Mouse (Mus musculus): ENCODE measurements around the gene Cnih3. TPM values are rescaled to one million over a fixed set of nuclear protein-coding genes. Genes with fewer than 3 reads are reported as not detected.

Gene Cnih3
- total RNA-seq, 2 experiments from 2014 or later, result 73.8 to 96.1 TPM

DNA sequence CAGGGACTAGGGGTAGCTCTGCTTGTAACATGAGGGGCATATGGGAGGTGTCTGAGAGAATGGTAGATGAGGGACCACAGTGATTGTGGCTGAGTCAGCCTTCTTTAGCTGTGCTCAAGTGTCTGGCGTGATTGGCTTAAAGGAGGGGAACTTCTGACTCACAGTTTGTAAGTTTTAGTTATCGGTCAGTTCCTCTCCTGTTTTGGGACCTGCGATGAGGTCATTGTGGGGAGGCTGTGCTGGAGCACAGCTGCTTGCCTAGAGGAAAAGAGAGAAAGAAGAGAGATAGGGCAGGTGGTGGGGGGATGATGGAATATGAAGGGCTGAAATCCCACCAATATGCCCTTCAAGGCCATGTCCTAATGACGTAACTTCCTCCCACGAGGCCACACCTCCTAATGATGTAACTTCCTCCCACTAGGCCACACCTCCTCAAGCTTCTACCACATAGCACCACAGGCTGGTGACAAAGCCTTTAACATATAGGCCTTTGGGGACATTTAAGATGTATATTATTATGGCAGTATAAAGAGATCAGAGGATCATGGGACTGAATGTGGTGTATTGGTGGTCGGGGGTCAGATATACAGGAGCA lies 42.9 kb downstream of the Cnih3 start:
- DNase-seq (ENCODE audit: low spot score in 2 of 2), result no peak

DNA sequence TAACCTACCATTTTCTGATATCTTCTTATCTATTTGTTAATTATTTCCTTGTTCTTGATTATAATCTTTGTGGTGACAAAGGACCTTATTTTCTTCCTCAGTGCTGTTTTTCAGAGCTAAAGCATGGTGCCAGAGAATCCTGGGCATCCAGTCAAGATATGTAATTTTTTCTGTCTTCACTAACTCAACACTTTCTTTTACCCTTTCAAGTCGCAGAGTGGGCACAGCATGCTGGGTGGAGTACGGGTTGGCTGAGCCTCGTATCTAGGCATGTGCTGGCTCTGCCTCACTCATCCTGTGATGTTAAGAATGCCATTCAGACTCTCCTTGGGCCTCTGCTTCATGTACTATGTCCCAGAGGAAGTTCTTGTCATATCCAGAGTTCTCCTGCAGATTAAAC lies 46.8 kb downstream of the Cnih3 start:
- DNase-seq (ENCODE audit: low spot score in 2 of 2), result peak in 1 of 2 experiments; percentile 12

DNA sequence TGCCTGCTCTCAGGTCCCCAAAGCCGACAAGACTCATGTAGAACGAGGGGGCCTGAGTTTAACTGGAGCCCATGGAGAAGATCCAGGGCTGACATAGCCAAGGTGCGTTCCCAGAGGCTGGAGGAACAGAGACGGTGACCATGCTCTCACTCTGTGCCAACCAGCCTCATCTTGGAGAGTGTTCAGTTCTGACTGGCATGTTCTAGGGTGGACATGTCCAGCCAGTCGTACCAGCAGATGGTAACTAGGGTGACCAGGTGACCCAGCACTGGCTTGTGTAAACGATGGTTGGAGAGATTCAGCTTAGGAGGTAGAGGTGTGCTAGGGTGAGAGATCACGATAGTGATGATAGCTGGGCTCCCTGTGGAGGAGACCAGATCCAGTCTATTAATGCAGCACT lies 50.6 kb downstream of the Cnih3 start:
- DNase-seq (ENCODE audit: low spot score in 2 of 2), result no peak

DNA sequence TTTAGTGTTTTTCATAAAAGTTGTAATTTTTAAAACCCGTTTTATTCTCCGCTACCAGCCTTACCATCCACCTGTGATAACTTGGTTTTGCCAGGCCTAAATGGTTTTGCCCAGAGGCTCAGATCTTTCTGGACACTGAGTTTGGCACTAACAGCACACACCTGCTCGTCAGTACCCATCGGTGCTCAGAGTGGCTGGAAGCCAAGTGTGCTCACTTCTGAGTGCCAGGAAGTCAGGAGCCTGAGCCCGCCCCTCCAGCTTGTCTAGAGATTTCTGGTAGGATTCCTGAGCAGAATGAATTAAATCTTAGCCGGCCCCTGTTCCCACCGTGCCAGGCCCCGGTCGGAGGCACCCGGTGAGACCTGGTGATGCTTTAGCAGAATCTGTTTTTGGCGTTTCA lies 54.9 kb downstream of the Cnih3 start:
- DNase-seq (ENCODE audit: low spot score in 2 of 2), result no peak

- DNase-seq (ENCODE audit: low spot score in 2 of 2), result no peak
Observed at GRCm38 (mm10) chr1:181408086-181408975, 55.9 kb downstream of the Cnih3 start.

- DNase-seq (ENCODE audit: low spot score in 2 of 2), result no peak
Observed at GRCm38 (mm10) chr1:181409693-181410092, 57.3 kb downstream of the Cnih3 start.

- no peak for DNase-seq (ENCODE audit: low spot score in 2 of 2)
Observed at GRCm38 (mm10) chr1:181410647-181411254, 58.3 kb downstream of the Cnih3 start.

DNA sequence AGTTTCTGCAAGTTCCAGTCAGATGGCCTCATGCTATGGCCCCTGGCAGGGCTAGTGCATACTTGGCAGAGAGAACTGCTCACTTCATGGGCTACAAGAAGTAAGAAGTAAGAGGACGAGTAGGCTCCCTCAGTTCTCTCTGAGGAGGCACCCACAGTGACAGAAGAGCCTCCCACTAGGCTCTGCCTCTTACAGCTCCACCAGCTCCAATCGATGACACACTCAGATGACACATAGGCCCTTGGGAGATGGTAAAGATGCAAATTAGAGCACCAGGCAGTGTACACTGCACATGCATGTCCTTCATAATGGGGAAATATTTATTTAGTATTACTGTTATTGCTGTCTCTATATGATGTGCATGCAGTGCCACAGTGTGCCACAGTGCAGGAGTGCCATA lies 62.6 kb downstream of the Cnih3 start:
- DNase-seq (ENCODE audit: low spot score in 2 of 2), result no peak

GRCm38 (mm10) chr1:181416841-181417240 lies 64.4 kb downstream of the Cnih3 start:
- no peak for DNase-seq (ENCODE audit: low spot score in 2 of 2)

GRCm38 (mm10) chr1:181417937-181418523 lies 65.6 kb downstream of the Cnih3 start:
- DNase-seq (ENCODE audit: low spot score in 2 of 2), result no peak

DNA sequence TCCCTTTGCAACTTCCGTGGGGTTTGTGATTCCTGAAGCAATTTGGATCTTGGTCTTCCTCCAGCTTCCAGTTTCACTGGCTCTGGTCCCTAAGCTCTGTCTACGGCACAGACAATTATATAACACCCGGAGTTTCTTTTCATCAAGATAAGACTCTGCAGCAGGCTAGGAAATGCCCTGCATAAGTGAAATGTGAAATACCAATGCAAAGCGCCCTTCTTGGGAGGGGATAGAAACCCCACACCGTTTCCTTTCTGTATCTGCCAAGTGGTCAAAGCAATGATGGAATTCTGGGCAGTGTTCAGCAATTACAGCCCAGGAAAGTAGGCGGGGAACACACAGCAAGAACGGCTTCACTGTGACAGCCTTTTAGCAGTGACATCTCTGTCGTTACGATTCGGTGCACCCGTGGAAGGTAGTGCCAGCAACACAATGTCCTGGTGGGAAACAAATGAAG lies 67.7 kb downstream of the Cnih3 start:
- no peak for DNase-seq (ENCODE audit: low spot score in 2 of 2)

- no peak for DNase-seq (ENCODE audit: low spot score in 2 of 2)
Observed at GRCm38 (mm10) chr1:181422796-181423195, 70.4 kb downstream of the Cnih3 start.

- no peak for DNase-seq (ENCODE audit: low spot score in 2 of 2)
Observed at GRCm38 (mm10) chr1:181424922-181425321, 72.5 kb downstream of the Cnih3 start.

DNA sequence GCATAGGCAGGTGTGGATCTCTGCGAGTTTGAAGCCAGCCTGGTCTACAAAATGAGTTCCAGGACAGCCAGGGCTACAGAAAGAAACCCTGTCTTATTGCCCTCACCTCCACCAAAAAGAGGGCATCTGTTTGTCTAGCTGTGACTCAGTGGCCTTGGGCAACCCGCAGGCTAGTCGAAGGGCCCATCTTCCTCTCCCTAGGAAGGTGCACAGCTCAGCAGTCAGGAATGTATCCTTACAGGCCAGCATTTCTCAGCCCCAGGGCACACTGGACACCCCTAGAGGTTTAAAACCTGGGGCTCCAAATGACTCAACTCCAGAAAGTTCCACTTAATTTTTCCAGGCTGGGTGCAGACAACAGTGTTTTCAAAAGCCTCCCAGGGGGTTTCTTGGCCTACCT lies 73.0 kb downstream of the Cnih3 start:
- DNase-seq (ENCODE audit: low spot score in 2 of 2), result no peak

DNA sequence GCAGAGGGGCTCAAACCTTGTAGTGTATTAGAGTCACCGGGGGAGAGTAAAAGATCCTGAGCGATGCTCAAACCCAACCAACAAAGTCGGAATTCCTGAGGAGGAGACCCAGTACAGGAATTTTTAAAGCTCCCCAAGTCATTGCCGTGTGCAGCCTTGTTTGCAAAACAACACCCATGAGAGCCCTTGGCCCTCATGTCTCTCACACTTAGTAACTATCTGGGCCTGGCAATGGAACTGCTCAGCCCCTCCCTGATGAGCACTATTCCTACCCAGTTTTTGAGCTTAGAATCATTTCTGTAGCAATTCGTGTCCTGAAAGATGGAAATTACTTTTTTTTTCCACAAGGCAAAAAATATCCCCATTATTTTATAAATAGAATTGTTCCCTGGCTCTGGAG lies 74.0 kb downstream of the Cnih3 start:
- DNase-seq (ENCODE audit: low spot score in 2 of 2), result no peak

GRCm38 (mm10) chr1:181433263-181433662 lies 80.8 kb downstream of the Cnih3 start:
- DNase-seq (ENCODE audit: low spot score in 2 of 2), result peak; percentile 23 to 49

- DNase-seq (ENCODE audit: low spot score in 2 of 2), result no peak
Observed at GRCm38 (mm10) chr1:181435414-181435813, 83.0 kb downstream of the Cnih3 start.

DNA sequence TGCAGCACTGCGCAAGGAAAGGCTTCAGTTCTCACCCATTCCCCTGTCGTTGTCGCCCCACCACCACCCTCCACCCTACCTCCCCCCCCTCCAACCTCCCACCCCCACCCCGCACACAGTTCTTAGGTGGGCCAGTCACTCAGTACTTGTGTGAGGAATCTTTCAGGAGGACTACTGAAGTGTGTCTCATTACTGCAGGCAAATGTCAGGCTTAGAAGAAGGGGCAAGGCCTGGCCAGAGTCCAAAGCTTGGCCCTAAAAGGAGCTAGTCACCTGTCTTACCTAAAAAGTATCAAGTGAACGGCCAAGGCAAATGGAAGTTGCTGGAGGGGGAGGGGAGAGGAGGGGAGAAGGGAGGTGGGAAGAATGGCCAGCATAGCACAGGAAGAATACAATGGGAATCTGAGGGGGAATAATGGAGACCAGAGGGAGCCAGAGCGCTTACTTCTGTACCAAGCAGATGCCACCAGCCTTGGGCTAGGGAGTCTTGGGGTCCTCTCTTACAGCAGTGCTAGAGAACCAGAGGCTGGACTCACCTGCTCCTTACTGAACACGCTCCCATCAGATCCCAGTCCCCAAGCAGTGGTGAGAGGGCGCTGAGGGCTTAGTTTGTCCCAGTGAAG lies 88.7 kb downstream of the Cnih3 start:
- no peak for DNase-seq (ENCODE audit: low spot score in 2 of 2)

GRCm38 (mm10) chr1:181441654-181442241 lies 89.3 kb downstream of the Cnih3 start:
- DNase-seq (ENCODE audit: low spot score in 2 of 2), result no peak

- DNase-seq (ENCODE audit: low spot score in 2 of 2), result no peak
Observed at GRCm38 (mm10) chr1:181445041-181445440, 92.6 kb downstream of the Cnih3 start.

All from left cerebral cortex, adult 18-20 months (tissue).